Mouse (Mus musculus) E14TG2a.4 (cell line): ENCODE measurements around the gene Tmigd1.

ENCODE experiments used
- CTCF ChIP-seq: conservative IDR thresholded peaks from 2 replicates; pipeline ENCODE4 v1.5.1; 2014; ENCODE audit warnings: low read length
- NANOG ChIP-seq: IDR thresholded peaks from 2 replicates; pipeline ENCODE4 v1.6.1; 2014; ENCODE audit warnings: borderline replicate concordance, low read length, mixed read lengths
- POU5F1 ChIP-seq: IDR thresholded peaks from 2 replicates; pipeline ENCODE4 v1.6.1; 2014; ENCODE audit warnings: low read length, borderline replicate concordance

- TF ChIP-seq CTCF, result no peak
- no peak for TF ChIP-seq NANOG
- TF ChIP-seq POU5F1, result no peak
Observed at GRCm38 (mm10) chr11:76924759-76925236, 22.8 kb downstream of the Tmigd1 start, which contains the start of gene Blmh.
